Mouse (Mus musculus): Measurements from ENCODE around the gene Adam12. TPM values are rescaled to one million over a fixed set of nuclear protein-coding genes. Genes with fewer than 3 reads are reported as not detected.

The Adam12 gene
- polyA plus RNA-seq, 1 experiment from 2014 or later, result 9.4 TPM

GRCm38 (mm10) chr7:134050371-134050770, 181.6 kb downstream of the Adam12 start:
- POLR2A ChIA-PET, result no interaction called here
- TF ChIP-seq CTCF (IDR thresholded peaks at IDR 0.05), result no peak
- ATAC-seq, result no peak
- CTCF ChIA-PET, result no interaction called here
- DNase-seq (ENCODE audit: low read depth, low spot score), result no peak
- in situ Hi-C loops (cut with MboI; ENCODE audit: low pct_unique_long_range_greater_than_20kb), result no loop called here
- H3K27me3 ChIP-seq, result no peaks in the 10 kb centered on the region

GRCm38 (mm10) chr7:134046376-134046775, 185.6 kb downstream of the Adam12 start:
- ATAC-seq (no peak), DNase-seq (ENCODE audit: low read depth, low spot score) (no peak)
- H3K27me3 ChIP-seq, result no peaks in the 10 kb centered on the region
- ChIA-PET POLR2A (no interaction called here), CTCF (no interaction called here)
- no peak for TF ChIP-seq CTCF (IDR thresholded peaks at IDR 0.05)
- in situ Hi-C loops (cut with MboI; ENCODE audit: low pct_unique_long_range_greater_than_20kb), result no loop called here

- ATAC-seq (no peak), DNase-seq (ENCODE audit: low read depth, low spot score) (no peak)
- CTCF ChIA-PET, result no interaction called here
- TF ChIP-seq CTCF (IDR thresholded peaks at IDR 0.05), result no peak
- in situ Hi-C loops (cut with MboI; ENCODE audit: low pct_unique_long_range_greater_than_20kb), result no loop called here
- no peaks in the 10 kb centered on the region for H3K27me3 ChIP-seq
- POLR2A ChIA-PET, result no interaction called here
Observed at GRCm38 (mm10) chr7:134043576-134043975, 188.4 kb downstream of the Adam12 start.

GRCm38 (mm10) chr7:134042614-134043013, 189.3 kb downstream of the Adam12 start:
- POLR2A ChIA-PET, result no interaction called here
- in situ Hi-C loops (cut with MboI; ENCODE audit: low pct_unique_long_range_greater_than_20kb), result no loop called here
- no peak for TF ChIP-seq CTCF (IDR thresholded peaks at IDR 0.05)
- CTCF ChIA-PET, result no interaction called here
- DNase-seq (ENCODE audit: low read depth, low spot score), result no peak
- no peak for ATAC-seq
- H3K27me3 ChIP-seq, result no peaks in the 10 kb centered on the region

- in situ Hi-C loops (cut with MboI; ENCODE audit: low pct_unique_long_range_greater_than_20kb), result no loop called here
- no peaks in the 10 kb centered on the region for H3K27me3 ChIP-seq
- no peak for ATAC-seq
- DNase-seq (ENCODE audit: low read depth, low spot score), result no peak
- CTCF ChIA-PET, result interaction anchor here (1.2 kb wide), 1 partner anchor 20 kb away, joined by 3 read pairs; no protein-coding TSS in a partner anchor
- no peak for TF ChIP-seq CTCF (IDR thresholded peaks at IDR 0.05)
- POLR2A ChIA-PET, result interaction anchor here (0.6 kb wide), 1 partner anchor 116 kb away, joined by 4 read pairs; no protein-coding TSS in a partner anchor
Observed at GRCm38 (mm10) chr7:134033939-134034338, 198.0 kb downstream of the Adam12 start.

DNA sequence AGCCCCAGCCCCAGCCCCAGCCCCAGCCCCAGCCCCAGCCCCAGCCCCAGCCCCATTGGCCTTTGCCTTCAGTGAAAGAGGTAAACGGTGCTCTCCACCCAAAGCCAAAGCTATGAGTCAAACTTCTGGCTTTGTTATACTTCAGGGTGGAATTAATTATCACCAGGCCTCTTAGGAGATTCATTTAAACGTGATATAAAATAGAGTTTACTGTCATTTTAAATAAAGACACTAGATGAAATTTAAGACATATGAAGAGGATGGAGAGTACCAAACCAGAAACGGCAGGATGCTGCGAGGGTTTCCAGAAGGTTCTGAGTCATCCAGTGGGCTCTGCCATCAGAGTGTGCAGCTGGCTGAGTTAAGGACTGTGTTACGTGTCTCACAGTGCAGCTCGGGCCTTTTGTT, 199.0 kb downstream of the Adam12 start:
- ChIA-PET CTCF (interaction anchor here (1.2 kb wide), 1 partner anchor 13 kb away, joined by 3 read pairs; no protein-coding TSS in a partner anchor), POLR2A (no interaction called here)
- ATAC-seq (no peak), DNase-seq (ENCODE audit: low read depth, low spot score) (no peak)
- no peaks in the 10 kb centered on the region for H3K27me3 ChIP-seq
- in situ Hi-C loops (cut with MboI; ENCODE audit: low pct_unique_long_range_greater_than_20kb), result no loop called here
- TF ChIP-seq CTCF (IDR thresholded peaks at IDR 0.05), result no peak

- no peaks in the 10 kb centered on the region for H3K27me3 ChIP-seq
- in situ Hi-C loops (cut with MboI; ENCODE audit: low pct_unique_long_range_greater_than_20kb), result no loop called here
- no peak for TF ChIP-seq CTCF (IDR thresholded peaks at IDR 0.05)
- CTCF ChIA-PET, result no interaction called here
- POLR2A ChIA-PET, result no interaction called here
- ATAC-seq (no peak), DNase-seq (ENCODE audit: low read depth, low spot score) (no peak)
Observed at GRCm38 (mm10) chr7:134031787-134032186, 200.2 kb downstream of the Adam12 start.

DNA sequence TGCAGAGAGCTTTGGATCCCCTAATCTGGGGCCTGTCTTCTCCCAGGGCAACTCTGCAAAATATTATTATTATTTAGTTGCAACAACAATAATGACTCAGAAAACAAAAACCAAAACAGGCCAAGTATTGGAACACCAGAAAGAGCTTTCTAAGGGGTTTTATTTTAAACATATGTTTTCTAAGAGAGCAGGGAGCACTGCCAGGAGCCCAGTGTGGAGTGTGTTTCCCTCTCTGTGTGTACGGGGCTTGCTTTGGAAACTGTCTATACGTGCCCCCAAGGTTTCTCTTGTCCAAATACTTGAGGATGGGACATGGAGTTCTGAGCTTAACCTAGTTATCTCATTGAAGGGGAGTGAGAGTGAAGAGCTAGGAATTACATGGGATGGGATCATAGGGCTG, 200.7 kb downstream of the Adam12 start:
- POLR2A ChIA-PET, result no interaction called here
- DNase-seq (ENCODE audit: low read depth, low spot score), result no peak
- H3K27me3 ChIP-seq, result no peaks in the 10 kb centered on the region
- ATAC-seq, result no peak
- CTCF ChIA-PET, result no interaction called here
- in situ Hi-C loops (cut with MboI; ENCODE audit: low pct_unique_long_range_greater_than_20kb), result no loop called here
- no peak for TF ChIP-seq CTCF (IDR thresholded peaks at IDR 0.05)

DNA sequence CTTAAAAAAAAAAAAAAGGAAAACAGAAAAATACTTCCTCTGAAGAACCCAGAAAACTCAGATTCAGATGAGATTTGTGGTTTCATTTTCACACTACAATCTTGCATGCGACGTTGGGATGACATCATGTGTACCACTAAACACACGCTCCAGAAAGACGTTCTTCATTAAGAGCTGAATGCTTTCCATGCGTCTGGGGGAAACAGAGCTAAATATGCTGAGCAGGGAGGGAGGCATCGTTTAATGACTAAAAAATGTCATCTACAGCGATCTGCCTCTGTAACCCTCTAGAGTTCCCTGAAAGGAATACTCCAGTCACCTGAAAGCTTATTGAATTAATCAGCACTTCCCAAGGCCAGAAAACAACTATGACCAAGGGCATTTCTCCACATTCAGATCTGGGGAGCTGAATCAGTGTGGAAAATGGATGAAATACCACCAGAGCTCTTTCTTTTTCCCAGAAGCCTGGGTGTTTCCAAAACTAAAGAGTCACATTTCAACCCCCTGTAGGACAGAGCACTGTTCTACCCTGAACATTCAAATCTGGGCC, 203.6 kb downstream of the Adam12 start:
- POLR2A ChIA-PET, result no interaction called here
- TF ChIP-seq CTCF (IDR thresholded peaks at IDR 0.05), result no peak
- H3K27me3 ChIP-seq, result no peaks in the 10 kb centered on the region
- ATAC-seq (no peak), DNase-seq (ENCODE audit: low read depth, low spot score) (no peak)
- in situ Hi-C loops (cut with MboI; ENCODE audit: low pct_unique_long_range_greater_than_20kb), result no loop called here
- CTCF ChIA-PET, result interaction anchor here (1.4 kb wide), 1 partner anchor 19 kb away, joined by 5 read pairs; no protein-coding TSS in a partner anchor

GRCm38 (mm10) chr7:134027020-134027415, 204.9 kb downstream of the Adam12 start:
- in situ Hi-C loops (cut with MboI; ENCODE audit: low pct_unique_long_range_greater_than_20kb), result no loop called here
- H3K27me3 ChIP-seq, result no peaks in the 10 kb centered on the region
- CTCF ChIA-PET, result interaction anchor here (1.4 kb wide), 1 partner anchor 17 kb away, joined by 5 read pairs; no protein-coding TSS in a partner anchor
- DNase-seq (ENCODE audit: low read depth, low spot score) (no peak), ATAC-seq (no peak)
- POLR2A ChIA-PET, result interaction anchor here (0.6 kb wide), 1 partner anchor 12 kb away, joined by 5 read pairs; no protein-coding TSS in a partner anchor
- TF ChIP-seq CTCF (IDR thresholded peaks at IDR 0.05), result no peak

GRCm38 (mm10) chr7:134026200-134027019, 205.5 kb downstream of the Adam12 start:
- ATAC-seq, result no peak
- ChIA-PET CTCF (interaction anchor here (1.4 kb wide), 1 partner anchor 17 kb away, joined by 5 read pairs; no protein-coding TSS in a partner anchor), POLR2A (interaction anchor here (0.6 kb wide), 1 partner anchor 11 kb away, joined by 5 read pairs; no protein-coding TSS in a partner anchor)
- H3K27me3 ChIP-seq, result no peaks in the 10 kb centered on the region
- no peak for TF ChIP-seq CTCF (IDR thresholded peaks at IDR 0.05)
- DNase-seq (ENCODE audit: low read depth, low spot score), result no peak
- in situ Hi-C loops (cut with MboI; ENCODE audit: low pct_unique_long_range_greater_than_20kb), result no loop called here

All from Patski (cell line).